Comparison of ENCODE assay signal across 10 mouse cellular contexts in genomic region chr1:37873157-37873556, GRCm38 (mm10). TPM values are rescaled to one million over a fixed set of nuclear protein-coding genes. Genes with fewer than 3 reads are reported as not detected.
DNase-seq lines count a peak whose midpoint lies in the region; ATAC-seq lines count a peak whose summit lies in the region.
"Had no signal": no experiment of that assay in that cellular context is flagged by ENCODE, and none has a peak within 500 bp of the region (broad histone marks: within the 10 kb centered on the region; RNA-seq: fewer than 3 reads in every experiment).

No protein-coding gene starts in this region.

- peaks cover 34% of the 10 kb centered on the region for H3K36me3 ChIP-seq in kidney, embryonic 16.5 days (ENCODE audit: insufficient read depth, low read length)
- peaks cover 33% of the 10 kb centered on the region for H3K36me3 ChIP-seq in hindbrain, embryonic 12.5 days
- peaks cover 20% of the 10 kb centered on the region for H3K36me3 ChIP-seq in macrophage (ENCODE audit: inconsistent target)

- no peaks in the 10 kb centered on the region for H3K27me3 ChIP-seq in kidney, embryonic 16.5 days (ENCODE audit: insufficient read depth, low read length)
- no peaks in the 10 kb centered on the region; the same call in 1 of the 2 replicates for H3K27me3 ChIP-seq in hindbrain, embryonic 12.5 days

- no peak overlapping the region for H3K9ac ChIP-seq in kidney, embryonic 16.5 days (replicated peaks; ENCODE audit: low read length)
- no peak overlapping the region for H3K9ac ChIP-seq in hindbrain, embryonic 12.5 days

- no peak overlapping the region; the same call in 1 of the 2 replicates for H3K4me3 ChIP-seq in kidney, embryonic 16.5 days (ENCODE audit: low read length)
- H3K4me3 ChIP-seq in hindbrain, embryonic 12.5 days, result no peak overlapping the region
- H3K4me3 ChIP-seq in macrophage (ENCODE audit: inconsistent target), result peak overlapping the region; percentile 75; the same call in 1 of the 2 replicates

- H3K4me2 ChIP-seq in kidney, embryonic 16.5 days (replicated peaks; ENCODE audit: low read depth, low read length), result peak overlapping the region; percentile 52
- peak overlapping the region; percentile 76; the same call in 1 of the 2 replicates for H3K4me2 ChIP-seq in hindbrain, embryonic 12.5 days (replicated peaks)

- peaks cover 5% of the 10 kb centered on the region; the same call in 1 of the 2 replicates for H3K4me1 ChIP-seq in kidney, embryonic 16.5 days (ENCODE audit: insufficient read depth, low read length)
- H3K4me1 ChIP-seq in hindbrain, embryonic 12.5 days, result peaks cover 5% of the 10 kb centered on the region; the same call in 1 of the 2 replicates

- no peak for ATAC-seq in kidney, embryonic 16.5 days (ENCODE audit: low FRiP score, low TSS enrichment)
- ATAC-seq in hindbrain, embryonic 12.5 days (ENCODE audit: low FRiP score), result no peak
- ATAC-seq in granulocyte monocyte progenitor cell, adult 5-6 weeks (replicated peaks; ENCODE audit: poor library complexity, severe bottlenecking), result no peak

- H3K27ac ChIP-seq in kidney, embryonic 16.5 days (ENCODE audit: low read length), result no peak overlapping the region
- H3K27ac ChIP-seq in hindbrain, embryonic 12.5 days, result no peak overlapping the region
- no peak overlapping the region for H3K27ac ChIP-seq in macrophage

- WGBS in kidney, embryonic 16.5 days, result 84% methylated on average over 4 of the region's 4 CpGs
- 95% methylated on average over 4 of the region's 4 CpGs for WGBS in hindbrain, embryonic 12.5 days
- WGBS in macrophage (ENCODE audit: missing documents), result 84% methylated on average over 4 of the region's 4 CpGs

- DNase-seq in kidney, postnatal 25 days, result no peak
- peak; percentile 8 for DNase-seq in NIH3T3 (ENCODE audit: low read depth)
- DNase-seq in cerebellum, postnatal 14 days, result no peak
- no peak for DNase-seq in retina, embryonic 14.5 days (ENCODE audit: low spot score)
- DNase-seq: right cerebral cortex, postnatal 14 days had no signal

- H3K9me3 ChIP-seq in kidney, embryonic 16.5 days (ENCODE audit: low read length), result peaks cover 11% of the 10 kb centered on the region; the same call in 1 of the 2 replicates
- peaks cover 11% of the 10 kb centered on the region; the same call in 1 of the 2 replicates for H3K9me3 ChIP-seq in hindbrain, embryonic 12.5 days (replicated peaks)

- no peaks in the 10 kb centered on the region for H3K79me2 ChIP-seq in macrophage (ENCODE audit: inconsistent target)

RNA-seq across cellular contexts. Expression of gene Lipt1, which starts 1.6 kb away (rescaled TPM):
- polyA plus RNA-seq in kidney, embryonic 16.5 days (2015; fragmentation: Nextera tagmentation; extraction: Ambion mirVana), result 9.6 and 9.7 TPM in 2 replicates
- polyA plus RNA-seq in hindbrain, embryonic 12.5 days (2016; fragmentation: Nextera tagmentation; extraction: Ambion mirVana), result 8.8 and 8.9 TPM in 2 replicates
- total RNA-seq in macrophage (2018; cell fraction: chromatin; rRNA removed), result 1 to 10 TPM in 7 of 26 experiments, under 1 TPM in 2, not detected in 17; 0.71 to 2.4 (median 1.1) TPM
- 1 to 10 TPM in 17 of 26 experiments, under 1 TPM in 9; 0.28 to 2.3 (median 1.1) TPM for total RNA-seq in macrophage (2018; cell fraction: cytosol; rRNA removed)
- 1 to 10 TPM in 8 of 26 experiments, under 1 TPM in 9, not detected in 9; 0.32 to 2.5 (median 0.92) TPM for total RNA-seq in macrophage (2018; cell fraction: nucleus; rRNA removed)
- polyA plus RNA-seq in macrophage (2018), result 1.7 to 2.5 TPM (median 2.4 TPM) in 3 replicates
- total RNA-seq in granulocyte monocyte progenitor cell, adult 5-6 weeks (2014; fragmentation: Nextera tagmentation), result 6.0 and 6.8 TPM in 2 replicates
- total RNA-seq in granulocyte monocyte progenitor cell, adult 5-6 weeks (2017), result 4.0 and 5.3 TPM in 2 replicates

RNA-seq across cellular contexts. Expression of gene Tsga10, which starts 6.9 kb away (rescaled TPM):
- 6.4 and 6.9 TPM in 2 replicates for polyA plus RNA-seq in kidney, embryonic 16.5 days (2015; fragmentation: Nextera tagmentation; extraction: Ambion mirVana)
- polyA plus RNA-seq in hindbrain, embryonic 12.5 days (2016; fragmentation: Nextera tagmentation; extraction: Ambion mirVana), result 20.3 and 21.5 TPM in 2 replicates
- 10 to 100 TPM in 25 of 26 experiments, 1 to 10 TPM in 1; 9.4 to 64.1 (median 43.8) TPM for total RNA-seq in macrophage (2018; cell fraction: chromatin; rRNA removed)
- total RNA-seq in macrophage (2018; cell fraction: cytosol; rRNA removed), result 10 to 100 TPM in 13 of 26 experiments, 1 to 10 TPM in 13; 6.4 to 12.9 (median 10.1) TPM
- total RNA-seq in macrophage (2018; cell fraction: nucleus; rRNA removed), result 10 to 100 TPM in 25 of 26 experiments, 1 to 10 TPM in 1; 9.6 to 47.1 (median 27.3) TPM
- 7.0 to 7.7 TPM (median 7.0 TPM) in 3 replicates for polyA plus RNA-seq in macrophage (2018)
- 5.7 TPM in 2 replicates for total RNA-seq in granulocyte monocyte progenitor cell, adult 5-6 weeks (2014; fragmentation: Nextera tagmentation)
- 8.1 and 8.2 TPM in 2 replicates for total RNA-seq in granulocyte monocyte progenitor cell, adult 5-6 weeks (2017)

RNA-seq across cellular contexts. Expression of gene Mitd1, which starts 17.1 kb away (rescaled TPM):
- 23.9 and 27.4 TPM in 2 replicates for polyA plus RNA-seq in kidney, embryonic 16.5 days (2015; fragmentation: Nextera tagmentation; extraction: Ambion mirVana)
- 19.1 and 21.7 TPM in 2 replicates for polyA plus RNA-seq in hindbrain, embryonic 12.5 days (2016; fragmentation: Nextera tagmentation; extraction: Ambion mirVana)
- total RNA-seq in macrophage (2018; cell fraction: chromatin; rRNA removed), result 100 to 1,000 TPM in 1 of 26 experiments, 10 to 100 TPM in 22, 1 to 10 TPM in 3; 3.9 to 128 (median 44.4) TPM
- total RNA-seq in macrophage (2018; cell fraction: cytosol; rRNA removed), result 10 to 100 TPM in 24 of 26 experiments, 1 to 10 TPM in 2; 8.5 to 51.8 (median 30.5) TPM
- total RNA-seq in macrophage (2018; cell fraction: nucleus; rRNA removed), result 10 to 100 TPM in 25 of 26 experiments, 1 to 10 TPM in 1; 8.8 to 87.7 (median 47.8) TPM
- polyA plus RNA-seq in macrophage (2018), result 22.2 to 25.5 TPM (median 23.0 TPM) in 3 replicates
- total RNA-seq in granulocyte monocyte progenitor cell, adult 5-6 weeks (2014; fragmentation: Nextera tagmentation), result 17.2 and 32.3 TPM in 2 replicates
- total RNA-seq in granulocyte monocyte progenitor cell, adult 5-6 weeks (2017), result 24.0 and 39.4 TPM in 2 replicates

RNA-seq across cellular contexts. Expression of gene Mrpl30, which starts 17.1 kb away (rescaled TPM):
- polyA plus RNA-seq in kidney, embryonic 16.5 days (2015; fragmentation: Nextera tagmentation; extraction: Ambion mirVana), result 228 and 234 TPM in 2 replicates
- 185 and 220 TPM in 2 replicates for polyA plus RNA-seq in hindbrain, embryonic 12.5 days (2016; fragmentation: Nextera tagmentation; extraction: Ambion mirVana)
- 10 to 100 TPM in 23 of 26 experiments, 1 to 10 TPM in 3; 4.6 to 69.5 (median 34.4) TPM for total RNA-seq in macrophage (2018; cell fraction: chromatin; rRNA removed)
- total RNA-seq in macrophage (2018; cell fraction: cytosol; rRNA removed), result 100 to 1,000 TPM in 15 of 26 experiments, 10 to 100 TPM in 11; 66.9 to 147 (median 104) TPM
- total RNA-seq in macrophage (2018; cell fraction: nucleus; rRNA removed), result 10 to 100 TPM in 23 of 26 experiments, 1 to 10 TPM in 3; 9.0 to 69.5 (median 32.5) TPM
- 82.8 to 118 TPM (median 86.4 TPM) in 3 replicates for polyA plus RNA-seq in macrophage (2018)
- 213 and 226 TPM in 2 replicates for total RNA-seq in granulocyte monocyte progenitor cell, adult 5-6 weeks (2014; fragmentation: Nextera tagmentation)
- 145 and 266 TPM in 2 replicates for total RNA-seq in granulocyte monocyte progenitor cell, adult 5-6 weeks (2017)

RNA-seq across cellular contexts. Expression of gene Lyg2, which starts 43.1 kb away (rescaled TPM):
- not detected in 2 replicates for polyA plus RNA-seq in kidney, embryonic 16.5 days (2015; fragmentation: Nextera tagmentation; extraction: Ambion mirVana)
- polyA plus RNA-seq in hindbrain, embryonic 12.5 days (2016; fragmentation: Nextera tagmentation; extraction: Ambion mirVana), result not detected in 2 replicates
- not detected for total RNA-seq in macrophage (2018; cell fraction: chromatin; rRNA removed)
- not detected for total RNA-seq in macrophage (2018; cell fraction: cytosol; rRNA removed)
- not detected for total RNA-seq in macrophage (2018; cell fraction: nucleus; rRNA removed)
- not detected in 3 replicates for polyA plus RNA-seq in macrophage (2018)
- total RNA-seq in granulocyte monocyte progenitor cell, adult 5-6 weeks (2014; fragmentation: Nextera tagmentation), result not detected in 2 replicates
- total RNA-seq in granulocyte monocyte progenitor cell, adult 5-6 weeks (2017), result not detected in 2 replicates
- polyA plus RNA-seq: lung, postnatal 0 days had no signal
